Mouse (Mus musculus) embryonic facial prominence, embryonic 10.5 days (tissue): ENCODE data around the gene Pabpc1l. TPM values are rescaled to one million over a fixed set of nuclear protein-coding genes. Genes with fewer than 3 reads are reported as not detected.
A peak's percentile ranks its signal among the peaks of the same experiment; 100 is the strongest.
"Not testable (repeated sequence)": the region's sequence is repeated elsewhere in the genome, so short reads cannot be mapped to it uniquely, and the experiment has no call there.

ENCODE experiments used
- DNase-seq: peaks from one replicate; pipeline ENCODE4 v3.0.0-alpha.2; 2017; ENCODE audit warnings: low spot score
- H3K27ac ChIP-seq: fragments of 300-500 bp; sonication (generic); replicated peaks from 2 replicates; pipeline ENCODE4 v1.5.1; 2016; ENCODE audit warnings: mild to moderate bottlenecking
- H3K27me3 ChIP-seq: fragments of 300-500 bp; sonication (generic); replicated peaks from 2 replicates; pipeline ENCODE4 v1.6.1; 2016; ENCODE audit warnings: low read depth, mild to moderate bottlenecking; ENCODE audit not compliant: poor library complexity, severe bottlenecking
- H3K36me3 ChIP-seq: fragments of 300-500 bp; sonication (generic); replicated peaks from 2 replicates; pipeline ENCODE4 v1.6.1; 2016; ENCODE audit warnings: mild to moderate bottlenecking, moderate library complexity
- H3K4me1 ChIP-seq: fragments of 300-500 bp; sonication (generic); 2 replicates; pipeline ENCODE4 v1.6.1; 2016
- H3K4me3 ChIP-seq: fragments of 300-500 bp; sonication (generic); 2 replicates; pipeline ENCODE4 v1.5.1; 2016; ENCODE audit warnings: mild to moderate bottlenecking, moderate library complexity
- H3K9me3 ChIP-seq: fragments of 300-500 bp; sonication (generic); 2 replicates; pipeline ENCODE4 v1.6.1; 2016; ENCODE audit warnings: mild to moderate bottlenecking
- WGBS: fragments of 180-500 bp; shearing (Covaris S2); methylation state at CpG from one replicate; pipeline ENCODE4 v1.1.7; 2016; 5-methylcytosine and 5-hydroxymethylcytosine counted together
- polyA plus RNA-seq: library from polyadenylated mRNA; unstranded; fragments of >200 nt; fragmentation: Nextera tagmentation; extraction: Ambion mirVana; gene quantifications from 2 replicates; pipeline ENCODE4 v1.2.1, GENCODE M21; 2016

The Pabpc1l gene
- polyA plus RNA-seq, 1 experiment from 2014 or later: 1.6 TPM

GRCm38 (mm10) chr2:164041523-164041922, 16.3 kb downstream of the Pabpc1l start:
- 92% methylated on average over 2 of the region's 2 CpGs for WGBS
- DNase-seq: no peak
- Histone ChIP-seq H3K4me1 (peaks cover 3% of the 10 kb centered on the region; the same call in 1 of the 2 replicates), H3K27ac (no peak overlapping the region), H3K36me3 (no peaks in the 10 kb centered on the region), H3K27me3 (no peaks in the 10 kb centered on the region), H3K9me3 (no peaks in the 10 kb centered on the region), H3K4me3 (no peak overlapping the region)

DNA sequence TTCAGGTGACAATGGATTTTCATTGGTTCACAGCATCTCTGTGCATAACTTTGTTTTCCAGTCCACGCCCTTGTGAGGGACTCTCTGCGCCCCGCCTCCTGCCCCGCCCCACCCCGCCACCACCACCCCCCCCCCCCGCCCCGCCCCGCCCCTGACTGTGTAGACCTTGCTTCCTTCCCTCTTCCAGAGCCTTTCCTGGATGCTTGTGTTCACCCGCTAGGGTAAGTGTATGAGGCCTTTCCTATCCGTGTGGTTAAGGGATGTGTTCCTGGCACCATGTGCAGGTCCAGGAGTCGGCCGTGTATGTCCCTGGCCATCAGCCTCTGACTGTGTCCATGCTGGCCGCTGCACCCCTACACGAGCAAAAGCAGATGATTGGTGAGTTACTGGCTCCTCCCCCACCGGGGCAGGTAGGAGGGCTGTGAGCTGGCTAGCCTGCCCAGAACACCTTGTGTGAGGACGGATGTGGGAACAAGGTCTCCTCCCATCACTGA, 22.0 kb downstream of the Pabpc1l start:
- no peaks in the 10 kb centered on the region for H3K27me3 ChIP-seq
- peak; percentile 62 for DNase-seq
- 3% methylated on average over 16 of the region's 16 CpGs for WGBS
- H3K9me3 ChIP-seq: no peaks in the 10 kb centered on the region
- H3K27ac ChIP-seq: no peak overlapping the region
- peaks cover 5% of the 10 kb centered on the region for H3K4me1 ChIP-seq
- peak overlapping the region; percentile 52 for H3K4me3 ChIP-seq
- peaks cover 18% of the 10 kb centered on the region for H3K36me3 ChIP-seq

GRCm38 (mm10) chr2:164053767-164054166, 28.5 kb downstream of the Pabpc1l start:
- no peaks in the 10 kb centered on the region for H3K4me1 ChIP-seq

DNA sequence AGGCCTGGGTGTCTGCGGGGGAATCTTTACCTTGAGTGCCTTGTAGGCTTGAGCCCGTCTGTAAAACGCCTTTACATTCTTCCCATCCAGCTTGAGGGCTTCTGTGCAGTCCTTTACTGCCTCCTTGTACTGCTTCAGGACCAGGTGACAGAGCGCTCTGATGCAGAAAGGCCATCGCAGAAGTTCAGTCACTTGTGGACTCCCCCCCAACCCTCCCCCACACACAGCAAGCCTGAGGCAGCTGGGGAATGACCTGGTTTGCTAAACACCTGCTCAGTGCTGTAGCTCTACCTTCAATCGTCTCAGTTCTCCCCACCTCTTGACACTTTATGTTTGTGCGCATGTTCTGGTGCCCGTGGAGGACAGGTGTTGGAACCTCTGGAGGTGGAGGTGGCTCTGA, 29.4 kb downstream of the Pabpc1l start:
- DNase-seq: no peak
- Histone ChIP-seq H3K4me3 (no peak overlapping the region), H3K27ac (no peak overlapping the region), H3K27me3 (no peaks in the 10 kb centered on the region), H3K36me3 (peaks cover 90% of the 10 kb centered on the region), H3K4me1 (no peaks in the 10 kb centered on the region), H3K9me3 (no peaks in the 10 kb centered on the region)
- WGBS: 94% methylated on average over 8 of the region's 8 CpGs

More at GRCm38 (mm10) chr2:164053767-164054166, 28.5 kb downstream of the Pabpc1l start:
- no peak overlapping the region for H3K27ac ChIP-seq
- H3K36me3 ChIP-seq: peaks cover 81% of the 10 kb centered on the region
- no peak overlapping the region for H3K4me3 ChIP-seq
- H3K27me3 ChIP-seq: no peaks in the 10 kb centered on the region
- H3K9me3 ChIP-seq: no peaks in the 10 kb centered on the region
- DNase-seq: no peak
- 92% methylated on average over 8 of the region's 8 CpGs for WGBS

GRCm38 (mm10) chr2:164059634-164060235, 34.5 kb downstream of the Pabpc1l start:
- Histone ChIP-seq H3K27me3 (no peaks in the 10 kb centered on the region), H3K27ac (no peak overlapping the region), H3K4me1 (no peaks in the 10 kb centered on the region), H3K36me3 (peaks cover 99% of the 10 kb centered on the region), H3K4me3 (no peak overlapping the region), H3K9me3 (no peaks in the 10 kb centered on the region)
- 92% methylated on average over 8 of the region's 8 CpGs for WGBS
- no peak for DNase-seq

DNA sequence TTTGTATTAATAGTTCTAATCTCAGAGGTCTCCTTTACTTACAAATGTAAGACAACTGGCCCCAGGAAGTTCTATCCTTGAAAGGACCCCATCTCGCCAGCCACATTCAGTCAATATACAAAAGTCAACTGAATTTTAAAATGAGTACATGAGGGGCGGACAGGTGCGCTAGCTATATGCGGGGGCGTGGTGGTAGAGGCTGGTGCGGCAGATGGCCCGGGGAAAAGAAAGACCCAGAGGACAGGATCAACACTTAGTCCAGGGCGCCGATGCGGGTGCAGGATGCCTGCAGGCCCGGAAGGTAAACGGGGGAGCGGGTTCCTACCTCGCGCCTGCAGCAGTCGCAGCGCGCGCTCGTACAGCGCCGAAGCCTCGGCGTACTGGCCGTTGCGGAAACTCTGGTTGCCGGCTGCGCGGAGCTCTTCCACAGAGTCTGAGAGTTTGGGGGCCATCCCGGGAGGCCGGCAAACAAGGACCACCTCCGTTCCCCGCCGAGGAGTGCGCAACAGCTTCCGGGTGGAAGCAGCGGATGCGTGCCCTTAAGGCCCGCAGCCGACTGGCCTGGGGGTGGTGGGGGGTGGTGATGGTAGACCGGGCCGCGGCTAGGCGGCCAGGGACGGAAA, 45.0 kb downstream of the Pabpc1l start, which contains the start of gene Stk4:
Stk4 (plus strand) TSS at position 181 of the 623 bp plus-strand sequence.
- peak within 1 kb of the TSS; percentile 92 for H3K27ac ChIP-seq
- H3K36me3 ChIP-seq: peaks cover 30% of the 10 kb centered on the region
- no peaks in the 10 kb centered on the region for H3K27me3 ChIP-seq
- WGBS: 1% methylated on average over 45 of the region's 45 CpGs
- H3K4me3 ChIP-seq: peak within 1 kb of the TSS; percentile 79
- H3K4me1 ChIP-seq: peaks cover 46% of the 10 kb centered on the region
- no peaks in the 10 kb centered on the region for H3K9me3 ChIP-seq
- DNase-seq: no peak

GRCm38 (mm10) chr2:164070765-164071436, 45.7 kb downstream of the Pabpc1l start, which contains the start of gene Tomm34:
Tomm34 (minus strand) TSS chr2:164071169.
- H3K4me3 ChIP-seq: peak within 1 kb of the TSS; percentile 79
- H3K27ac ChIP-seq: peak within 1 kb of the TSS; percentile 92
- no peaks in the 10 kb centered on the region for H3K9me3 ChIP-seq
- H3K4me1 ChIP-seq: peaks cover 52% of the 10 kb centered on the region
- 1% methylated on average over 55 of the region's 55 CpGs for WGBS
- DNase-seq: peak; percentile 98
- H3K27me3 ChIP-seq: no peaks in the 10 kb centered on the region
- H3K36me3 ChIP-seq: peaks cover 24% of the 10 kb centered on the region

GRCm38 (mm10) chr2:164071437-164071820, 46.2 kb downstream of the Pabpc1l start:
- Histone ChIP-seq H3K27ac (peak overlapping the region; percentile 92), H3K4me1 (peaks cover 53% of the 10 kb centered on the region), H3K4me3 (peak overlapping the region; percentile 79), H3K36me3 (peaks cover 19% of the 10 kb centered on the region)
- not testable (repeated sequence) for H3K27me3 ChIP-seq, DNase-seq, H3K9me3 ChIP-seq
- 76% methylated on average over 11 of the region's 11 CpGs for WGBS

GRCm38 (mm10) chr2:164072109-164072508, 46.9 kb downstream of the Pabpc1l start:
- DNase-seq: no peak
- peaks cover 15% of the 10 kb centered on the region for H3K36me3 ChIP-seq
- H3K9me3 ChIP-seq: no peaks in the 10 kb centered on the region
- no peaks in the 10 kb centered on the region for H3K27me3 ChIP-seq
- H3K27ac ChIP-seq: no peak overlapping the region
- H3K4me1 ChIP-seq: peaks cover 53% of the 10 kb centered on the region
- H3K4me3 ChIP-seq: no peak overlapping the region
- WGBS: 78% methylated on average over 2 of the region's 2 CpGs

GRCm38 (mm10) chr2:164073120-164073519, 47.9 kb downstream of the Pabpc1l start:
- WGBS: 85% methylated on average over 7 of the region's 7 CpGs
- H3K9me3 ChIP-seq: no peaks in the 10 kb centered on the region
- no peaks in the 10 kb centered on the region for H3K27me3 ChIP-seq
- no peak overlapping the region for H3K4me3 ChIP-seq
- H3K36me3 ChIP-seq: peaks cover 9% of the 10 kb centered on the region
- H3K4me1 ChIP-seq: peaks cover 51% of the 10 kb centered on the region
- DNase-seq: no peak
- H3K27ac ChIP-seq: no peak overlapping the region

DNA sequence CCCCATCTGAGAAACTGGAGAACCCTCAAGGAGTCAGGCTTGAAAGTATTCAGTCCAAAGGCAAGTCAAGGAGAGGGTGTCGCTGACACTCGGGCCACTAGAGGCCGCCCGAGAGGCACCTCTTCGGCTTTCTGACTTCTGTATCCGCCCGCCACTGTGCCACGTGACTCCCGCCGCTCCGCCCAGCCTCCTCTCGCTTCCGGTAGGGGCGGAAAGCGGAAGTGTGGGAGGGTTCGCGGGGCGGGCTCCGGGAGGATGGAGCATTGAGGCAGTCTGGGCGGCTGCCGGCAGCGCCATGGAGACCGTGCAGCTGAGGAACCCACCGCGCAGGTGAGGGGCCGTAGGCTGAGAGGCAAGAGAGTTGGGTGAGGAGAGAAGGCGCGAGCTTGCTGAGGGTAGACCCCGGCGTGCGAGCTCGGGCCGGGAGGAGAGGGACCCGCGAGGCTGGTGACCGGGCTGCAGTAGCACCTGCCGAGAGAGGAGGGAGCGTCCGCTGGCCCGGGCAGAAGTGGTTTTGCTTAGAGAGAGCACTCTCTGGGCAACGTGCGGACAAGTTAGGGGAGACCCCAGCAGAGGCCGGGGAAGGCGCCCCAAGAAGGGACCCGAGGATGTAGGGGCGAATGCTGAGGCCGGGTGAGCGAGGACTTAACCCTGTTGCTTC, 48.8 kb downstream of the Pabpc1l start:
- peak; percentile 98 for DNase-seq
- H3K27me3 ChIP-seq: no peaks in the 10 kb centered on the region
- under 1% methylated on average over 48 of the region's 48 CpGs for WGBS
- H3K36me3 ChIP-seq: peaks cover 7% of the 10 kb centered on the region; the same call in 1 of the 2 replicates
- peak overlapping the region; percentile 87 for H3K27ac ChIP-seq
- H3K9me3 ChIP-seq: no peaks in the 10 kb centered on the region
- H3K4me3 ChIP-seq: peak overlapping the region; percentile 95
- peaks cover 42% of the 10 kb centered on the region for H3K4me1 ChIP-seq

DNA sequence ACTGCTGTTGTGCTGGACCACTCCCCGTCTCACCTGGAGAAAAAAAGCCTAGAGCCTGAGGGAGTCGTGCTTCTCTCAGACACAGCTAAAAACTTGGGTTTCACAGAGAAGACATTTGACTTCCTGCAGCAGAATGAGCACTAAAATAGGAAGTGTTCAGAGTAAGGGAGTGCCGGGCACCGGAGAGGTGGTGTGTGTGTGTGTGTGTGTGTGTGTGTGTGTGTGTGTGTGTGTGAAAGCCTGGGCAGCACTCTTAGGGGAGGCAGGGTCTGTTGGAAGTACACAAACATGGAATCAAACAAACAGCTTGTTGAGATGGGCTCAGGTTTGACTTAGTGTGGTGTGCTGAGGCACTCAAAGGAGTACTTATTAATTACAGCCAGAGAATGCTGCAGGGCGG, 49.8 kb downstream of the Pabpc1l start:
- peaks cover 17% of the 10 kb centered on the region for H3K36me3 ChIP-seq
- no peaks in the 10 kb centered on the region for H3K27me3 ChIP-seq
- 59% methylated on average over 5 of the region's 5 CpGs for WGBS
- H3K4me1 ChIP-seq: peaks cover 32% of the 10 kb centered on the region
- no peak for DNase-seq
- H3K9me3 ChIP-seq: no peaks in the 10 kb centered on the region
- no peak overlapping the region for H3K27ac ChIP-seq
- peak overlapping the region; percentile 95 for H3K4me3 ChIP-seq
